Mouse (Mus musculus) C2C12 (cell line): ENCODE data around the gene Myo6.

Experiments used
- CEBPB ChIP-seq: IDR thresholded peaks from one replicate; pipeline ENCODE4 v1.6.1; 2011; ENCODE audit warnings: low read depth, mild to moderate bottlenecking, control low read depth, moderate library complexity
- CTCF ChIP-seq: IDR thresholded peaks from one replicate; pipeline ENCODE4 v1.5.1; 2011; ENCODE audit not compliant: control insufficient read depth, insufficient read depth, insufficient read length
- MYOG ChIP-seq: IDR thresholded peaks from one replicate; pipeline ENCODE4 v1.6.1; 2011; ENCODE audit not compliant: control insufficient read depth, insufficient read length; ENCODE audit errors: extremely low read depth
- USF1 ChIP-seq: IDR thresholded peaks from one replicate; pipeline ENCODE4 v1.6.1; 2011; ENCODE audit warnings: low read depth, mild to moderate bottlenecking, control low read depth, moderate library complexity

- TF ChIP-seq CTCF (no peak), CEBPB (no peak), USF1 (no peak), MYOG (no peak)
These were observed 16.9 kb downstream of the Myo6 start for GRCm38 (mm10) chr9:80181692-80182091.
